Mouse (Mus musculus): ENCODE data around the gene Pvalb.

The Pvalb gene

DNA sequence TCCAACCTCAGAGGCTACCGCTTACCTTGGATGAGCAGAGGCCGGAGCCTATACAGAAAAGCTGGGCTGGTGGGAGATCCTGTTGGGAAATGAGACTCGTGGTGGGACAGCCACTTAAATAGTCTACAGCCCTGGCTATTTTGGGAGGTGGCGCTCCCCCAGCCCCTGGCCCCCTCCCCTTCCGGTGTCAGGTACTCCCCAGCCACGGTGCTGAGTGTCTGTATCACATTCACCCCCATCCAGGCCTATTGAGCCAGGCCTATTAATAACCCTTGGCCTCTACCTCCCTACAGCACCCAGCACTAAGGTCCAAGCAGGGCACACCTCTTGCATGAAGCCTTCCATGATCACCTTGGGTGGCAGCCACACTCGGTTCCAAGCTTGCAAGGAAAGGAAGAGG, at the start of gene Pvalb:
TSS of gene Pvalb (minus strand) at position 89 of the 400 bp plus-strand sequence.
- DNase-seq (ENCODE audit: low spot score): no peak

- DNase-seq (ENCODE audit: low spot score): peak; percentile 64
These were observed 48.6 kb upstream of the Pvalb start for GRCm38 (mm10) chr15:78254751-78255150.

GRCm38 (mm10) chr15:78248410-78248809, 42.2 kb upstream of the Pvalb start:
- DNase-seq (ENCODE audit: low spot score): no peak

DNA sequence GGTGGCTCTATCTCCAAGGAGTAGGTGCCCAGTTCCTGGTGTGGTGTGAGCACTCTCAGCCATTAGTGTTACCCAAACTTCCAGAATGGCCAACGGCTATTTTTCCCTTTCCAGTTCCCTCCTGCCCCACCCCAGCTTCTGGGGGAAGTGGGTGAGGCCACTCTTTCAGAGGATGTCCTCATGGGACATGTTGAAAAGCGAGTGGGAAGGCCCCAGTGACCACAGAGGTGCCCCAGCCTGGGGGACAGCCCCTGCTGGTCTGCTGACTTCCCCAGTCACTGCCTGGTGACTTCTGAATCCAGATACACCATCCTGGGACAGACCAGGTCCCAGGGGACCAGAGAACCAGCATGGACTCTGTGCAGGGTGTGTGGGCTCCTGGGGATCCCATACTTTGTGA, 41.5 kb upstream of the Pvalb start:
- no peak for DNase-seq (ENCODE audit: low spot score)

DNA sequence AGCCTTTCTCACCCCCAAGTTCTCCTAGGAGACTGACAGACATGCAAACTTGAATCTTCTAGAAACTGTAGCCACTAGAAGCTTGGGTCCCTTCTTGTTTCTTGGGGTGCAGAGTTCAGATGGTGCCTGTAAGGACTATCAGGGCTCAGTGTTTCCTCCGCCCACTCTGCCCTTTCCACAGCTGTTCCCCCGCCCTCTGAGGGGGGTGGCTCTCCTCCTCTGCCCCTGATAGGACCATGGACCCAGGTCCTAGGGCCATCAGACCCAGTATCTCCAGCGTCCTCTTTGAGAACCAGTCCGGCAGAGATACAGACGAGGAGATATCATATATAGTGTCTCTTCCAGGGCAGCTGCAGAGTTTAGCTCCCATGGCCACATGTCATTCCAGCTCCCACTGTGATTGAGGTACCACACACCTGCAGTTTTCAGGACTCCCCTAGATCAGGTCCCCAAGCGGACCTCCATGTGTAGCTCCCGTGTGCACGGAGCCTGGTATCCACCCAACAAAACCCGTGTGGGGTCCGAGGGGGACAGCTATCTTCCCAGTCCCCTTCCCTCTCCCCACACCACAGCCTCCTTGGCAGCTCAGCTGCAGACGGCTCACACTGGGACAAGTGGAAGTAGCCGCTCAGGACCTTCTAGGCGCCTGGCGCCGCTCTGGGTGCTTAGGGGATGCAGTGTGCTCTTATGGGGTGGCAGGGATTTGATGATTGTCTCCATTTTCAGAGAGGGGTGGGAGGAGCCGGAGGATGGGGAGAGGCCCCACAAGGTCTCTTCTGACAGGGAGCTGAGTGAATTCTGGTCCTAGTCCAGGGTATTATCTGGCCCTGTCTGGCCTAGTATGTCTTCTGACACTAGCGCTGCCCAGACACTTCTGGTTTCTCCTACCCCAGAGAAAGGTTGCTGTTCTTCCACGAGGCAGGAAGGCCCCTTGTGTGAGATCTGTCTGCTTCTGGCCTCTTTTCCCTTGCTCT, 40.2 kb upstream of the Pvalb start:
- DNase-seq (ENCODE audit: low spot score): no peak

DNA sequence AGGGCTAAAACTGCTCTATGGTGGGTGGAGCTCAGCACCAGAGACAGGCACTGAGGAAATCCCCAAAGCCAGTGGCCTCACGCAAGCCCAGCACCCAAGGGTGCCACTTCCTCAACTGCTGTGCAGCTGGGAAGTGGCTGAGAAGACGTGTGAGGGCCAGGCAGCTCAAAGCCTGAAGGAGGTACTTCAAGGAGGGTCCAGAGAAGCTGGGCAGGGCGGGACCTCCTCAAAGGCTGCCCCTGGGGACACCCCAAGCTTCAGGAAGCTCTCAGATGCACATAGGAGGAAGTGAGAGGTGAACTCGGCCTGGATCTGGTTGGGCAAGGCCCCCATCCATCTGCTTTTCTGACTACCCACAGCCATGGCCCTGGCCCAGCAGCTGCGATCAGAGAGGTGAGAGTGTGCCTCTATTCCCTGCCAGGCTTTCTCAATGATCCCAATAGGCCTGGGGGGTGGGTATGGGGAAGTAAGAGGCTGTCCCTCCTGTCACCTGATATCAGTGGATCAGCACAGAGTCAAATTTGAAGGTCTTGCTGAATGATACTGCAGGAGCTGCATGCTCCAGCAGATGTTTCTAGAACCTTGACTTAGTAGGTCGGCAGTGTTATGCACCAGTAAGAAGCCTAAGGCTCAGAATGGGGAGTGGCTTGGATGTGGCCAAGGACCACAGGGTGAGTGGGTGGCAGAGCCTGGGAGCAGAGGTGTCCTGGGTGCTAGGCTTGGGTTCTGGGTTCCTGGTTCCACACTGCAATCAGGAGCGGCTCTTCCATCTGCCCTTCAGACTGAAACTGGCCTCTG, 38.7 kb upstream of the Pvalb start, which contains the start of gene Ncf4:
TSS of gene Ncf4 (plus strand) at position 107 of the 798 bp plus-strand sequence.
- peak; percentile 28 for DNase-seq (ENCODE audit: low spot score)

- DNase-seq (ENCODE audit: low spot score): peak; percentile 17
These were observed 37.6 kb upstream of the Pvalb start for GRCm38 (mm10) chr15:78243774-78244173.

- no peak for DNase-seq (ENCODE audit: low spot score)
These were observed 36.9 kb upstream of the Pvalb start for GRCm38 (mm10) chr15:78243061-78243460.

GRCm38 (mm10) chr15:78241335-78241734, 35.1 kb upstream of the Pvalb start:
- DNase-seq (ENCODE audit: low spot score): no peak

- DNase-seq (ENCODE audit: low spot score): no peak
These were observed 33.9 kb upstream of the Pvalb start for GRCm38 (mm10) chr15:78239956-78240617.

DNA sequence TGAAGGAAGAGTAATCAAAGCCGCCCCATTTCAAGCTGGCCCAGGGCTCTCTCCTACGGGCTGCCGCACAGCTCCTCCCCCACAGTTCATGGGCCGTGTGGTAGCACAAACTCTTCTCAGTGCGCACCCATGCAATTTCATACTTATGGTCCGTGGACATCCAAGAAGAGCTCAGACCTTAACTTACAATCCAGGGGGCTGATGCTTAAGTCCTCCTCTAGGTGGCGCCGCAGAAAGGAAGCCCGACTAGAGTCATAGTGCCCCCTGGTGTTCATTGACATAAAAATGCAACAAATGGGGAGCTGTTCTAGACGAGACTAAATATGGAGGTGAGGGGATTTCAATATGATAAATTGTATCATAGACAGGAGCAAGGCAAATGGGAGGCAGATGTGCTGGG, 33.3 kb upstream of the Pvalb start:
- DNase-seq (ENCODE audit: low spot score): peak; percentile 58

DNA sequence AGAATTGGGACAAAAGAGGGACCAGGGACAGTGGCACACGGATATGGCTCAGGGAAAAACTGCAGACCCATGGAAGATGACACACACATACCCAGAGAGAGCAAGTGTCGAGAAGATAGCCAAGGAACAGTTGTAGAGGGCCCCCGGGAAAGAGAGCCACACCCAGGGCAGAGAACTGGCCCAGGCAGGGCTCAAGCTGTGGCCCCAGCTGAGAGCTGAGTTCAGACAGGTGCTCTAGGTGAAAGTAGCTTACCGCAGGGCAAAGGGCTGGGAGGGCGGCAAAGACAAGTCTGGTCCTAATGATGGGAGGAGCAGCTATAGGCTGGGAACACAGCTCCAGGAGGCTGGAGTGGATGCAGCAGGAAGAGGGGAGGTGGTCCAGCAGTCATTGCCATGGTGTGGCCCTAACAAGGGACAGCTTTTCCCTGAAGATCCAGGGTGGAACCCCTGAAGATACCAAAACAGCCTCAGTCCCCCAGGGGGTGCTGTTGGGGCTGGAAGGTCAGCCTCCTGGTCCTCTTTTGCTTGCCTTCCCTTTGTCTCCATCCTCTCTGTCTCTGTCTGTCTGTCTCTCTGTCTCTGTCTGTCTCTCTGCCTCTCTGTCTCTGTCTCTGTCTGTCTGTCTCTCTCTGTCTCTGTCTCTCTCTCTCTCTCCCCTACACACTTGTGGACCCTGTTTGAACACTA, 28.8 kb upstream of the Pvalb start:
- no peak for DNase-seq (ENCODE audit: low spot score)

DNA sequence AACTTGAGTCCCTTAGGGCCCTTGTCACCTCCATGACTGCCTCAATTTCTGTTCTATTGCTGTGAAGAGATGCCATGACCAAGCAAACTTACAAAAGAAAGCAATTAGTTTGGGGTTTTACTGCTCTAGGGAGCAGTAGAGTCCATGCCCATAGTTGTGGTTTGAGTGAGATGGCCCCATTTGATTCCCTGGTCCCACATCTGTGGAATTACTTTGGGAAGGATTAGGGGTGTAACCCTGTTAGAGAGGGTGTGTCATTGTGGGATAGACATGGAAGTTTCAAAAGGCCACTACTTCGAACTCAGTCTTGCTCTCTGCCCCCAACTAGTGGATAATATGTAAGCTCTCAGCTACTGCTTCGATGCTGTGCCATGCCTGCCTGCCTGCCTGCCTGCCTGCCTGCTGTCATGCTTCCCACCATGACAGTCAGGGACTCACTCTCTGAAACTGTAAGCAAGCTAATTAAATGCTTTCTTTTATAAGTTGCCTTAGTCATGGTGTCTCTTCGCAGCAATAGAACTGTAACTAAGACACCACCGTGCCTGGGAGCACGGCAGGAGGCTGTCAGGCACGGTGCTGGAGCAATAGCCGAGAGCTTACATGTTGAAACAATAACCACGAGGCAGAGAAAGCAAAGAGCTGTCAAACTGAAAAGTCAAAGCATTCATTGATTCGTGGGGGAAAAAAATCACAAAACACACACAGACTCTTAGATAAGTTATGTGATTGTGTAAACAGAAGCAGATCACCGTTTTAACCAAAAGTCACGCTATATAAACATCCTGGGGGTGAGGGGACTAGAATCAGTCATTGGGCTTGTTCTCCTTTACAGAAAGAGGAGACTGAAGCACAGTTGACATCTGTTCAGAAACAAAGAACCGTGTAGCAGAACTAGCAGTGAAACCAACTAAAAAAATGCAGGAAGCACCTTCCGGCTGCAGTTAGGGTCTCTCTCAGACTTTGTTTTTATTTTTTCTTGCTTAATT, 25.4 kb upstream of the Pvalb start:
- no peak for DNase-seq (ENCODE audit: low spot score)

- DNase-seq (ENCODE audit: low spot score): no peak
These were observed 21.6 kb upstream of the Pvalb start for GRCm38 (mm10) chr15:78227816-78228215.

DNA sequence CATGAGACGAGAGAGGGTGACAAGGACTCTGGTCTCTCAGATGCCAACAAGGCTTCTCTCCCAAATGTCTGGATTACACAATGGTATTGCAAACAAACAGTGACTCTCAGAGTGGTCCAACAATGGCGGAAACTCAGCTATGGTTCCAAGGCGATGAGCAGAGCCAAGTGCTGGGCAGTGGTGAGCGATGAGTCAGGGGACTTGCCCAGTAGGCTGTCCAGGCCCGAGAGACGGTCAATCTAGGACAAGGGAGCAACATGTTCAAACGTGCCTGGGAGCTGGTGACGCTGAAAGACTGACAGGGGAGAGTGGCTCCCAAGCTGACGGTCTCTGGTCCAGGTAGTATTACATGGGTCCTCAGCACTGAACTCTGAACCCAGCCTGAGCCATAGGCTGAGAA, 9.1 kb upstream of the Pvalb start:
- no peak for DNase-seq (ENCODE audit: low spot score)

DNA sequence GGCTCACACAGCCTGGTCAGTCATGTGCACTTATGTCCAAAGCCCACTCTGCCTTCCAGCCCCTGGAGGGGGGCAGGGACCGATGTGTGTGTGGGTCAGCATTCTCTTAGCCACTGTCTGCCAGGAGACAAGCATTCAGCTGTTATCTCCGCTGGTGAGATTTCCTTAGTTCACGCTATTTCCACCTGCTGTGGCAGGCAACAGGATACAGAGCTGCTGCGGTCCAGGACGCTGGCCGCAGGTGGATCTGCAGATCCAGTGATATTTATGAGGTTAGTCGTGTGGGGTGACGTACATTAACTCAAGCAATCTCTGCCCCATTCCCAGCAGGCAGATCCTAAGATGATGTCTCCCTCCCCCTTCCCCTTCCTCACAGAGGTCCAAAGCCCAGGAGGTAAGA, 5.2 kb upstream of the Pvalb start:
- DNase-seq (ENCODE audit: low spot score): no peak

DNA sequence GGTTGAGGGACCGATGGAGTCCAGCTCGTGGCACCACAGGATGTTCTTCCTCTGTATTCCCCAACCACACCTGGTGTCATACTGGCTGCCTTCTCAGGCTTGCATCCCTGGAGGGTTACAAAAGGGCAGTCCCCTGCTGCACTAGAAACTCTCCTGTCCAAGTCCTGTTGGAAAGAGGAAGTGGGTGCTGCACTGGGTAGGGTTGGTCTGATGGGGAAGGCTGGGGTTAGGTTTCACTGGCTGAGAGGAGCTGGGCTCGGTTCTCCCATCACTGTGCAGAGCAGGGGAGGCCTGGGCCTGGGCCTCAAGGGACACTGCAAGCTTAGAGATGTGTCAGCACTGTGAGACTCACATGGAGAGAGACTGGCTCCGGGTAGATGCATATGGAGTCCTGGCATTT, 4.0 kb upstream of the Pvalb start:
- DNase-seq (ENCODE audit: low spot score): no peak

GRCm38 (mm10) chr15:78205192-78205591, 1.0 kb downstream of the Pvalb start:
- DNase-seq (ENCODE audit: low spot score): peak; percentile 39

DNA sequence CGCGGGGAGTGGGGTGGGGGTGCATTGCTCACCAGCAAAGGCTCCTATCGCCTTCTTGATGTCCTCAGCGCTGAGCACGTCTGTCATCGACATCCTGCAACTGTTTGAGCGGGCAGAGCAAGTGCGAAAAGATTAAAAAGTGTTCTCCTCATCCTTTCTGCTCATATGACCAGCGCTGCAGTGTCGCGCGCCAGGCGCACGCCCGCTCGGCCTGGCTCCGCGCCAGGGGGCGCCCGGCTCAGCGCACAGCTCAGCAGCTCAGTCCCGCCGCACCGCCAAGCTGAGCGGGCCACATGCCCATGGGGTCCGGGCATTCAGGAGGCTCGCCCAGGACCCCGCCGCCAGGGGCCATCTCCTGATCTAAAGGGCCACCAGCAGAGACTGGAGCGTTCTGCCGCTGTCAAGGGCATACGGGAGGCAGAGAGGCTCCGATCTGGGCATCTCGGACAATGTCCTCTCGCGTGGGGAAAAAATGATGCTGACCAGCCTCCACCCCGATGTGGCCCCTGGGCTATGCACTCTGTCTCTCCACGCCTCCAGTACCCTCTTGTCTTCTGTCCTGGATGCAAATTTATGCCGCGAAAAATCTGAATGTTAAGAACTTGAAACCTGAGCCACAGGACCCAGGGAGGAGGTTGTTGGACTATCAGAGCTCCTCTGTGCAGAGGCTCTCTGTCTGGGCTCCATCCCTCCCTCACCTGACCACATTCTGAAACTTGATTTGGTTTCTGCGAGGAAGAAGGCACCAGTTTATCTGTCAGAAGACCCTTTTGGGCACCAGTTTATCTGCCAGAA, 1.9 kb downstream of the Pvalb start:
- peak; percentile 29 for DNase-seq (ENCODE audit: low spot score)
